Mouse (Mus musculus): ENCODE data around the gene Olfr1412. TPM values are rescaled to one million over a fixed set of nuclear protein-coding genes. Genes with fewer than 3 reads are reported as not detected.

Olfr1412 gene
- polyA plus RNA-seq, 1 experiment from 2014 or later, result not detected

DNA sequence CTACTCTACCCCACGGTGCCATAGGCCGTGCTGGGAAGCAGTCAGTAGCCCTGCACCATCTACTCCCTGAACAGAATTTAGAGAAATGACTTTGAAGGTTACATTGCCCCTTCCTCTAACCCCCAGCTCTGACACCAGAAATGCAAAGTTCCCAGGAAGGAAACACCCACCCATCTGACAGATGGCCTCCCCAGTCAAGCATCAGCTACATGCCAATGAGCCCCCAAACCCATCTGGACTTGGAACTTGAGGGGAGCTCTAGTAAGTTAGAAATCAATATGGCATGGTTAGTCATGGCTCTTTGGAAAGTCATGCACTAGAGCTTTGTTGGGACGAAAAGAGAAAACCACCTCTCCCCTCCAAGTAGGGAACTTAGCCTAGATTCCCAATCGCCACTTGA is 53.2 kb downstream of the Olfr1412 start:
- peaks cover 12% of the 10 kb centered on the region for H3K4me1 ChIP-seq
- 93% methylated on average over 4 of the region's 4 CpGs for WGBS
- ATAC-seq (ENCODE audit: insufficient read depth, low FRiP score, low read depth), result no peak

DNA sequence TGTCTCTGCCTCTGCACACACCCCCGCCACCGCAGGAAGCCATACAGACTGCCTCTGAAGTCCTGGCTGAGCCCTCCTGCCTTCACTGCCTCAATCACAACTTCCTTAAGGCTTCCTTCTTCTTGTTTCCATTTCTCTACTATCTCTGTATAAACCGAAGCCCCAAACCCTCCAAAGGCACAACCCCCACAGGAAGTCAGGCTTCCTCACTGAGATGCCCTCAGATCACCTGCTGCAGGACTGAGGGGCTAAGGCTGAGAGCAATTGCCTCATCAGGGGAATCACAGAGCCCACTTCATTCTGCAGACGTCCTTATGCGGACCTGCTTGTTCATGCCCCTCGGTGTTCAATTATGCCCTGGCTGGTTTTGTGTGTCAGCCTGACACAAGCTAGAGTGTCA is 54.8 kb downstream of the Olfr1412 start:
- Histone ChIP-seq H3K9me3 (no peaks in the 10 kb centered on the region), H3K27ac (no peak overlapping the region), H3K4me3 (replicated peaks) (peak overlapping the region; percentile 73; the same call in 1 of the 2 replicates), H3K36me3 (peaks cover 15% of the 10 kb centered on the region; the same call in 1 of the 2 replicates), H3K4me1 (peaks cover 12% of the 10 kb centered on the region), H3K27me3 (replicated peaks) (no peaks in the 10 kb centered on the region), H3K9ac (no peak overlapping the region), H3K4me2 (peak overlapping the region; percentile 91)
- WGBS, result 82% methylated on average over 6 of the region's 6 CpGs
- no peak for ATAC-seq (ENCODE audit: insufficient read depth, low FRiP score, low read depth)

More for the DNA sequence above, 53.2 kb downstream of the Olfr1412 start:
- no peaks in the 10 kb centered on the region for H3K27me3 ChIP-seq (replicated peaks)
- H3K9me3 ChIP-seq, result no peaks in the 10 kb centered on the region
- H3K36me3 ChIP-seq, result peaks cover 15% of the 10 kb centered on the region; the same call in 1 of the 2 replicates
- no peak overlapping the region for H3K4me3 ChIP-seq (replicated peaks)
- H3K27ac ChIP-seq, result no peak overlapping the region
- H3K9ac ChIP-seq, result no peak overlapping the region
- H3K4me2 ChIP-seq, result no peak overlapping the region

Other genes with a start within 250 kb of the Olfr1412 start
- 253 and 295 TPM in 2 replicates for gene Ndufa10, start 111.9 kb upstream of the Olfr1412 start, polyA plus RNA-seq (2015; fragmentation: Nextera tagmentation; extraction: Ambion mirVana)
- gene Olfr1416, start 100.7 kb upstream of the Olfr1412 start, polyA plus RNA-seq (2015; fragmentation: Nextera tagmentation; extraction: Ambion mirVana), result not detected in 2 replicates
- gene Olfr1415, start 89.7 kb upstream of the Olfr1412 start, polyA plus RNA-seq (2015; fragmentation: Nextera tagmentation; extraction: Ambion mirVana), result not detected in 2 replicates
- gene Olfr1414, start 67.1 kb upstream of the Olfr1412 start, polyA plus RNA-seq (2015; fragmentation: Nextera tagmentation; extraction: Ambion mirVana), result not detected in 2 replicates
- not detected in 2 replicates for gene Olfr1413, start 14.5 kb upstream of the Olfr1412 start, polyA plus RNA-seq (2015; fragmentation: Nextera tagmentation; extraction: Ambion mirVana)
- not detected in 2 replicates for gene Olfr1411, start 8.6 kb downstream of the Olfr1412 start, polyA plus RNA-seq (2015; fragmentation: Nextera tagmentation; extraction: Ambion mirVana)
- not detected in 2 replicates for gene Olfr1410, start 20.0 kb downstream of the Olfr1412 start, polyA plus RNA-seq (2015; fragmentation: Nextera tagmentation; extraction: Ambion mirVana)
- gene Olfr12, start 32.0 kb downstream of the Olfr1412 start, polyA plus RNA-seq (2015; fragmentation: Nextera tagmentation; extraction: Ambion mirVana), result not detected in 2 replicates
- gene Cops9, start 56.2 kb downstream of the Olfr1412 start, polyA plus RNA-seq (2015; fragmentation: Nextera tagmentation; extraction: Ambion mirVana), result 349 and 369 TPM in 2 replicates
- 0.19 and 0.21 TPM in 2 replicates for gene Otos, start 63.1 kb downstream of the Olfr1412 start, polyA plus RNA-seq (2015; fragmentation: Nextera tagmentation; extraction: Ambion mirVana)
- 48.7 TPM in 2 replicates for gene Gpc1, start 245.9 kb downstream of the Olfr1412 start, polyA plus RNA-seq (2015; fragmentation: Nextera tagmentation; extraction: Ambion mirVana)